Mouse (Mus musculus) adrenal gland, postnatal 10 days (tissue): ENCODE data around the gene Tekt1. TPM values are rescaled to one million over a fixed set of nuclear protein-coding genes. Genes with fewer than 3 reads are reported as not detected.

Experiments used
- DNase-seq: peaks from one replicate; pipeline ENCODE4 v3.0.0; 2021; ENCODE audit warnings: mixed read lengths
- microRNA-seq: library from miRNA; unstranded; fragments of <30 nt; microRNA quantifications from one replicate; pipeline ENCODE4 v1.2.0, GENCODE M21; 2021
- total RNA-seq, 2 experiments: library from RNA; stranded (reverse); gene quantifications; 2 replicates each; pipeline ENCODE4 v1.2.3; 2021

The Tekt1 gene
- total RNA-seq, 2 experiments from 2014 or later: 0.21 TPM; not detected in 1

GRCm38 (mm10) chr11:72342549-72343237 is 19.5 kb downstream of the Tekt1 start:
- peak; percentile 67 for DNase-seq

DNA sequence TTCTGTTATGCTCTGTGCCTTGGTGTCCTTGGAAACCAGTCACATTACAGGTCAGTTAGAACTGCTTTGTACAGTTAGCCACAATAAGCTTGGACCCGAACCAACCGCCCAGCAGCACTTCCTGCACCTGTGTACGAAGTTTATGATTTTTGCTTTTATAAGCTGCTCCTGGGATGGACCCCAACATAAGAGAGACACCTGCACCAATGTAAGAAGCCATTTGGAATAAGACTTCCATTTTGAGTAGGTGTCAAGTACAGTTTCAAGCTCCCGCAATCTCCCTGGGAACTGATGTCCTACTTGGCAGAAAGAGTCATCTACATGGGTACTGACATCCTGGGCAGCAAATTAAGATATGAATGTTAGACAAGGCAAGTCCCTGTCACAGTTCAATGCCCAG is 22.5 kb downstream of the Tekt1 start:
- DNase-seq: no peak

DNA sequence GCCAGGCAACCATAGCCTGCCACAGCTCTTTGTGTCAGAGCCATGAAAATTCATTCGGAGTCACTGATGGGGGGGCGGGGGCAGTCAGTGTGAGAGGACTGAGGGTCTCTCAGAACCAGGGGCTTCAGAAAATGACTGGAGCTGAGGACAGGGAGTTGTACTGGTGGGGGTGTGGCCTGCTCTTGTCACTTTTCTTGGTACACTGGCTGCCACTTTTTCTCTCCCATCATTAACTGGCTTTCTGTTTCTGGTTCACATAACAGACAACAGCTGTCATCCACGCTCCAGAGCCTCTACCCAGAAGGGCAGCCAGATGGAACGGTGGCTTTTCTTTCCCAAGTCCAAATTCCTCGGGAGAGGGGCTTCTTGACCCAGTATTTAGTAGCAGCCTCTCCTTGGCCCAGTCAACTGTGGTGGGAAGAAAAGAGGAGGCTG is 23.8 kb downstream of the Tekt1 start:
- no peak for DNase-seq

GRCm38 (mm10) chr11:72336726-72337125 is 25.5 kb downstream of the Tekt1 start:
- DNase-seq: no peak

DNA sequence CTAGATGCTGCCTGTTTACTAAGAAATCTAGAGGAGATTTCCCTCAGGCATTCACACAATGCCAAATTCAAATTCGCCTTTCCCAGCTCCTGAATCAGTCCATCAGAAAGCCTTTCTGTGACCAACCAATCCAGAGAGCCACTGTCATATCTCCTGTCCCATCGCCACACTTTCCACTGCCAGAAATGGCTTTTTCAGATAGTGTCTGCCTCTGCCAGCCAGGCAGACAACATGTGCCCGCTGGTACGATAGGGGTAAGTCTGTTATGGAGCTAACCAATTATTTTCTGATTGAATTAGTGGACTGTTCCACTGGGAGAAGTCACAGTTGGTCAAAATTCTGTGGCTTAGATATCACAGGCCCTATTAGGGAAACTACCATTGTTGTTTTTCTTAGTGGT is 27.6 kb downstream of the Tekt1 start:
- no peak for DNase-seq

- no peak for DNase-seq
These were observed 29.1 kb downstream of the Tekt1 start for GRCm38 (mm10) chr11:72332951-72333667.

DNA sequence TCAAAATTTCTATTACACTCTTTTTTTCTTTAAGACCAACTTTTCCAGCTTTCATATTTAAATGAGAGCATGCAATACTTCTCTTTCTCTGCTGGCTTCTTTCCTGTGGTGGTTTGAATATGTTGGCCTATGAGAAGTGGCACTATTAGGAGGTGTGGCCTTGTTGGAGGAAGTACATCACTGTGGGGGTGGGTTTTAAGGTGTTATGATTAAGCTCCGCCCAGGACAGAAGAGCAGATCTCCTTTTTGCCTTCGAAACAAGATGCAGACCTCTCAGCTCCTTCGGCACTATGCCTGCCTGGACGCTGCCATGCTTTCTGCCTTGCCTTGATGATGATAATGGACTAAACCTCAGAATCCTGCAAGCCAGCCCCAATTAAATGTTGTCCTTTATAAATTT is 36.5 kb downstream of the Tekt1 start:
- no peak for DNase-seq

DNA sequence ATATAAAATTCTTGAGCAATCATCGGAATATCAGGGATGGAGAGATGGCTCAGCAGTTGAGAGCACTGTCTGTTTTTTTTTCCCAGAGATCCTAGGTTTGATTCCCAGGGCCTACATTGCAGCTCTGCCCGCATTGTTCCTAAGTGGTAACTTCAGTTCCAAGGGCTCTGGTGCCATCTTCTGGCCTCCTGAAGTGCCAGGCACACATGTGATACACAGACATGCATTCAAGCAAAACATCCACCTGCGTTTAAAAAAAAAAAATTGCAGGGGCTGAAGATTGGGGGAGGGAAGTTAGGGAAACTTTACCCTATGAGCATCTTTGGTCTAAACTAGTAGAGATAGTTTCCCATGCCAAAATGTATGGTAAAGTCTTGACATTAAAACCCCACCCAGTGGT is 37.8 kb downstream of the Tekt1 start:
- no peak for DNase-seq

DNA sequence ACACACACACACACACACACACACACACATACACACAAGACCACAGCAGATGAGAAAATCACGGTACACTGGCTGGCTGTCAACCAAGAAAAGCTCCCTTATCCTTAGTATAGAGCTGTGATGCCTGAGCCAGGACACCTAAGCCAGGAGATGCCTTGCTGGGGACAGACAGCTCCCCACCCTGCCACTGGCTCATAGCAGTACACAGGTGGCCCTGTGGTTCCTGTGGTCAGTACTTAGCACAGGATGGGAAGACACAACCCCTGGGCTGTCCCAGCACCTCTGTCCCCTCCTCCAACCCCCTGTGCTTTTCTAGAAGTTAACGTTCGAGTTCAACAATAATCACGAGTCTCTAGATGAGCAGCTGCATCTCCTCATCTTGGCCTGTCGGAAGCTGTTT is 44.2 kb downstream of the Tekt1 start:
- DNase-seq: no peak

- peak; percentile 19 for DNase-seq
These were observed 47.9 kb downstream of the Tekt1 start, which contains the start of gene Fbxo39 for GRCm38 (mm10) chr11:72314151-72314895. TSS of gene Fbxo39 (plus strand) at chr11:72314444.

GRCm38 (mm10) chr11:72311355-72312001 is 50.8 kb downstream of the Tekt1 start:
- DNase-seq: no peak

GRCm38 (mm10) chr11:72310491-72310890 is 51.8 kb downstream of the Tekt1 start:
- no peak for DNase-seq

DNA sequence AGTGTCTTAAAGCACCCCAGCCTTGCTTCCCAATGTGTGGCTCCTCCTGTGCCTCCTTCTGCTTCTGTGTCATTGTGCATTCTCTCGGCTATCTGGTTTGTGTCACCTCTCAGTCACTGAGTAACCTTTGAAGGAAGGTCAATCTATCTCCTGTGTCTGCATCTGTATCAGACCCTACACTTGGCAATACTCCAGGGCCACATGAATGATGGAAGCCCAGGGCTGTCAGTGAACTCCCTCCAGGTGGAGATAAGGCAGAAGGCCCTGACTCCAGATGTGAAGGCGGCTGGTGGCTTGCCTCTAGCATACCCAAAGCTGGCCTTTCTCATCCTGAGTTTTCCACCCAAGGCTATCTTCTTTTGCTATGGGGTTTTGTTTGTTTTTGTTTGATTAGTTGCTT is 53.3 kb downstream of the Tekt1 start:
- DNase-seq: no peak

DNA sequence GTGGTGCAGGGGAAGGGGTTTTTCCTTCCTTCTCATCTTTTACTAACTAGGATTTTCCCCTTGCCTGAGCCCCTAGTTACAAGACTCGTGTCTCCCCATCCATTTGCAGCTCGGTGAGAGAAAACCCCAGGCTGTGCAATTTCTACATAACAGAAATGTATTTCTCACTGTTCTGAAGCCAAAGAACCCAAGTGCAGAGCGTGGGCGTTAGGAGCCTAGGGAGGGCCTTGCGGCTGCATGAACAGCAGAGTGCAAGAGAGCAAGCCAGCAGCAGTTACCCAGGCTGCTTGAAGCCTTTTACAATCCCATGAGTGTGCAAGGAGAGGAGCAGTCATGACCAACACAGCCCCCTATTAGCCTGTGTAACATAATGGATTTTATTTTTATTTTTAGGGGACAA is 54.8 kb downstream of the Tekt1 start:
- no peak for DNase-seq

- DNase-seq: peak; percentile 54
These were observed 60.0 kb downstream of the Tekt1 start for GRCm38 (mm10) chr11:72302230-72302629.

DNA sequence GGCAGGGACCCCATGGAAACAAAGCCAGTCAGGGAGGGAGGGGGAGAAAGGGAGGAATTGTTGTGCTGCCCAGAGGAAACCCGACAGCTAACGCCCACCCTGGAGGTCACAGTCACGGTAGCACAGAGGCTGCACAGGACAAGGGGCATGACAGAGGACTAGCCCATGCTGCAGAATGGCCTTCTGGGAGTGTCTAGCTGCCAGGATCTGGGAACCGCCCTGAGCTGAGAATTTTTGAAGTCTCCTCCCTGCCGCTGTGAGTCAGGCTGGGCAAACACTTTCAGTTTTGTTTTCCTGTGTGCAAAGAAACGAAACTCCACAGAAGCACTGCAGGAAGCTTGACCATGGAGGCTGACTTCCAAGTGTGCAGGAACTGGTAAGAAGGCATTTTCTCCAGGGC is 60.9 kb downstream of the Tekt1 start, which contains the start of gene Xaf1:
Xaf1 (plus strand) TSS at position 296 of the 400 bp plus-strand sequence.
- DNase-seq: peak; percentile 76

Small RNA genes within 50 kb of the gene (microRNA-seq; reads per million reads assigned to microRNA genes)
- not detected for gene Mir6338

Other genes starting within 250 kb of the Tekt1 start
- gene Pitpnm3, start 226.7 kb downstream of the Tekt1 start, total RNA-seq: 1 to 10 TPM; 1.4 to 1.5 TPM
- gene Gm43951, start 155.6 kb downstream of the Tekt1 start, total RNA-seq: 1 to 10 TPM in 1 of 2 experiments, under 1 TPM in 1; 0.57 to 1.2 TPM
- 10 to 100 TPM in 1 of 2 experiments, 1 to 10 TPM in 1; 6.1 to 10.9 TPM for gene 4933427D14Rik, start 155.0 kb downstream of the Tekt1 start, total RNA-seq
- gene Txndc17, start 154.9 kb downstream of the Tekt1 start, total RNA-seq: 10 to 100 TPM; 61.5 to 64.0 TPM
- 10 to 100 TPM; 12.3 to 14.4 TPM for gene Med31, start 146.8 kb downstream of the Tekt1 start, total RNA-seq
- gene Slc13a5, start 95.2 kb downstream of the Tekt1 start, total RNA-seq: 1 to 10 TPM in 1 of 2 experiments, under 1 TPM in 1; 0.15 to 1.4 TPM
- gene Xaf1, start 60.8 kb downstream of the Tekt1 start, total RNA-seq: 10 to 100 TPM; 13.3 to 16.8 TPM
- not detected for gene Fbxo39, start 48.0 kb downstream of the Tekt1 start, total RNA-seq
- 10 to 100 TPM in 1 of 2 experiments, 1 to 10 TPM in 1; 6.6 to 14.7 TPM for gene Smtnl2, start 49.3 kb upstream of the Tekt1 start, total RNA-seq
- 1 to 10 TPM; 2.7 to 3.5 TPM for gene Ggt6, start 73.1 kb upstream of the Tekt1 start, total RNA-seq
- 10 to 100 TPM; 77.5 to 84.6 TPM for gene Mybbp1a, start 78.9 kb upstream of the Tekt1 start, total RNA-seq
- gene Spns2, start 127.5 kb upstream of the Tekt1 start, total RNA-seq: 10 to 100 TPM; 11.6 to 11.7 TPM
- gene Spns3, start 188.1 kb upstream of the Tekt1 start, total RNA-seq: under 1 TPM; 0.21 to 0.55 TPM
- gene Ube2g1, start 244.8 kb upstream of the Tekt1 start, total RNA-seq: 10 to 100 TPM; 45.0 to 45.9 TPM